Mouse (Mus musculus) lung, embryonic 16.5 days (tissue): ENCODE data around the gene Olfr1217. TPM values are rescaled to one million over a fixed set of nuclear protein-coding genes. Genes with fewer than 3 reads are reported as not detected.

Experiments used
- polyA plus RNA-seq: library from polyadenylated mRNA; unstranded; fragments of >200 nt; fragmentation: Nextera tagmentation; extraction: Ambion mirVana; gene quantifications from 2 replicates; pipeline ENCODE4 v1.2.1, GENCODE M21; 2015

The Olfr1217 gene
- polyA plus RNA-seq, 1 experiment from 2014 or later = not detected

Other genes with a start within 250 kb of the Olfr1217 start
- not detected in 2 replicates for gene Olfr1201, start 239.0 kb downstream of the Olfr1217 start, polyA plus RNA-seq
- not detected in 2 replicates for gene Olfr1202, start 217.6 kb downstream of the Olfr1217 start, polyA plus RNA-seq
- not detected in 2 replicates for gene Olfr1205, start 202.3 kb downstream of the Olfr1217 start, polyA plus RNA-seq
- not detected in 2 replicates for gene Olfr1204, start 182.8 kb downstream of the Olfr1217 start, polyA plus RNA-seq
- gene Olfr1206, start 168.8 kb downstream of the Olfr1217 start, polyA plus RNA-seq = not detected in 2 replicates
- not detected in 2 replicates for gene Olfr1208, start 129.8 kb downstream of the Olfr1217 start, polyA plus RNA-seq
- gene Olfr1209, start 116.9 kb downstream of the Olfr1217 start, polyA plus RNA-seq = not detected in 2 replicates
- not detected in 2 replicates for gene Olfr1211, start 94.0 kb downstream of the Olfr1217 start, polyA plus RNA-seq
- not detected in 2 replicates for gene Olfr1212, start 78.1 kb downstream of the Olfr1217 start, polyA plus RNA-seq
- gene Gm13762, start 51.8 kb downstream of the Olfr1217 start, polyA plus RNA-seq = not detected in 2 replicates
- gene Olfr1214, start 39.4 kb downstream of the Olfr1217 start, polyA plus RNA-seq = not detected in 2 replicates
- not detected in 2 replicates for gene Olfr1215, start 25.1 kb downstream of the Olfr1217 start, polyA plus RNA-seq
- not detected in 2 replicates for gene Olfr1216, start 13.7 kb downstream of the Olfr1217 start, polyA plus RNA-seq
- gene Olfr1218, start 29.1 kb upstream of the Olfr1217 start, polyA plus RNA-seq = not detected in 2 replicates
- not detected in 2 replicates for gene Olfr1219, start 51.4 kb upstream of the Olfr1217 start, polyA plus RNA-seq
- gene Olfr1220, start 74.8 kb upstream of the Olfr1217 start, polyA plus RNA-seq = not detected in 2 replicates
- gene Olfr1221, start 85.2 kb upstream of the Olfr1217 start, polyA plus RNA-seq = not detected in 2 replicates
- gene Olfr1222, start 101.0 kb upstream of the Olfr1217 start, polyA plus RNA-seq = not detected in 2 replicates
- gene Olfr1223, start 119.5 kb upstream of the Olfr1217 start, polyA plus RNA-seq = not detected in 2 replicates
- gene Olfr1224-ps1, start 132.0 kb upstream of the Olfr1217 start, polyA plus RNA-seq = not detected in 2 replicates
- gene Olfr1225, start 142.6 kb upstream of the Olfr1217 start, polyA plus RNA-seq = not detected in 2 replicates
- gene Olfr1226, start 168.0 kb upstream of the Olfr1217 start, polyA plus RNA-seq = not detected in 2 replicates
- gene Olfr1228, start 222.0 kb upstream of the Olfr1217 start, polyA plus RNA-seq = not detected in 2 replicates